Mouse (Mus musculus) large intestine, adult 2 months (tissue): ENCODE data around the gene Tbc1d5. TPM values are rescaled to one million over a fixed set of nuclear protein-coding genes. Genes with fewer than 3 reads are reported as not detected.

ENCODE experiments used
- DNase-seq: peaks from one replicate; pipeline ENCODE4 v3.0.0-alpha.2; 2012; ENCODE audit warnings: low read depth, low spot score
- WGBS: fragments of 180-500 bp; shearing (Covaris S2); methylation state at CpG from one replicate; pipeline ENCODE4 v1.1.7; 2018; 5-methylcytosine and 5-hydroxymethylcytosine counted together
- polyA plus RNA-seq: library from polyadenylated mRNA; depleted of rRNA; stranded (reverse); fragments of >200 nt; gene quantifications from 2 replicates; pipeline ENCODE4 v1.2.3, GENCODE M21; 2012; rRNA removed

The Tbc1d5 gene
- polyA plus RNA-seq = 5.7 and 8.2 TPM in 2 replicates

- WGBS = 2% methylated on average over 54 of the region's 54 CpGs
- peak; percentile 58 for DNase-seq
These were observed at the start of gene Tbc1d5 for GRCm38 (mm10) chr17:51179195-51179953. Tbc1d5 (minus strand) TSS chr17:51179352.

GRCm38 (mm10) chr17:51226056-51226455 is 46.9 kb upstream of the Tbc1d5 start:
- no peak for DNase-seq
- 68% methylated on average over 1 of the region's 1 CpGs for WGBS

- WGBS = 66% methylated on average over 4 of the region's 4 CpGs
These were observed 44.0 kb upstream of the Tbc1d5 start for GRCm38 (mm10) chr17:51223152-51223551.

GRCm38 (mm10) chr17:51221075-51221474 is 41.9 kb upstream of the Tbc1d5 start:
- DNase-seq = no peak
- 52% methylated on average over 7 of the region's 7 CpGs for WGBS

More at GRCm38 (mm10) chr17:51223152-51223551, 44.0 kb upstream of the Tbc1d5 start:
- no peak for DNase-seq

- 83% methylated on average over 3 of the region's 3 CpGs for WGBS
- DNase-seq = no peak
These were observed 40.7 kb upstream of the Tbc1d5 start for GRCm38 (mm10) chr17:51219897-51220296.

- WGBS = 85% methylated on average over 6 of the region's 6 CpGs
- no peak for DNase-seq
These were observed 37.3 kb upstream of the Tbc1d5 start for GRCm38 (mm10) chr17:51216426-51216825.

GRCm38 (mm10) chr17:51209565-51209964 is 30.4 kb upstream of the Tbc1d5 start:
- no peak for DNase-seq
- 86% methylated on average over 2 of the region's 2 CpGs for WGBS

GRCm38 (mm10) chr17:51204643-51205042 is 25.5 kb upstream of the Tbc1d5 start:
- WGBS = 86% methylated on average over 2 of the region's 2 CpGs
- no peak for DNase-seq

- no peak for DNase-seq
- 41% methylated on average over 2 of the region's 2 CpGs for WGBS
These were observed 16.4 kb upstream of the Tbc1d5 start for GRCm38 (mm10) chr17:51195561-51195960.

- DNase-seq = no peak
- WGBS = 58% methylated on average over 2 of the region's 2 CpGs
These were observed 15.6 kb upstream of the Tbc1d5 start for GRCm38 (mm10) chr17:51194787-51195186.

- WGBS = 80% methylated on average over 1 of the region's 1 CpGs
- DNase-seq = no peak
These were observed 12.2 kb upstream of the Tbc1d5 start for GRCm38 (mm10) chr17:51191381-51191780.

GRCm38 (mm10) chr17:51182715-51183114 is 3.6 kb upstream of the Tbc1d5 start:
- no peak for DNase-seq
- WGBS = 74% methylated on average over 2 of the region's 2 CpGs

GRCm38 (mm10) chr17:51178491-51179194 is 509 bp downstream of the Tbc1d5 start:
- peak; percentile 29 for DNase-seq
- WGBS = under 1% methylated on average over 58 of the region's 59 CpGs

- DNase-seq = no peak
- 19% methylated on average over 6 of the region's 6 CpGs for WGBS
These were observed 1.2 kb downstream of the Tbc1d5 start for GRCm38 (mm10) chr17:51177923-51178322.

- DNase-seq = no peak
- 44% methylated on average over 1 of the region's 1 CpGs for WGBS
These were observed 6.8 kb downstream of the Tbc1d5 start for GRCm38 (mm10) chr17:51172332-51172731.

- 73% methylated on average over 3 of the region's 3 CpGs for WGBS
These were observed 7.6 kb downstream of the Tbc1d5 start for GRCm38 (mm10) chr17:51171504-51171903.

GRCm38 (mm10) chr17:51169911-51170310 is 9.2 kb downstream of the Tbc1d5 start:
- no peak for DNase-seq
- 72% methylated on average over 4 of the region's 4 CpGs for WGBS

More at GRCm38 (mm10) chr17:51171504-51171903, 7.6 kb downstream of the Tbc1d5 start:
- DNase-seq = no peak

- DNase-seq = no peak
These were observed 16.8 kb downstream of the Tbc1d5 start for GRCm38 (mm10) chr17:51162366-51162765.

GRCm38 (mm10) chr17:51159261-51159660 is 19.9 kb downstream of the Tbc1d5 start:
- DNase-seq = no peak
- 83% methylated on average over 5 of the region's 5 CpGs for WGBS

- 60% methylated on average over 3 of the region's 3 CpGs for WGBS
- DNase-seq = no peak
These were observed 28.2 kb downstream of the Tbc1d5 start for GRCm38 (mm10) chr17:51150999-51151398.

GRCm38 (mm10) chr17:51144983-51145382 is 34.2 kb downstream of the Tbc1d5 start:
- no peak for DNase-seq
- 73% methylated on average over 4 of the region's 4 CpGs for WGBS
